Mouse (Mus musculus): ENCODE data around the gene 3110009E18Rik. TPM values are rescaled to one million over a fixed set of nuclear protein-coding genes. Genes with fewer than 3 reads are reported as not detected.

Gene 3110009E18Rik
- polyA plus RNA-seq, 1 experiment from 2014 or later: 12.5 TPM

- ATAC-seq (no peak), DNase-seq (ENCODE audit: low spot score) (peak; percentile 43)
- Histone ChIP-seq H3K36me3 (ENCODE audit: insufficient read depth, low read length) (no peaks in the 10 kb centered on the region), H3K4me3 (ENCODE audit: low read depth, low read length) (no peak overlapping the region), H3K4me1 (ENCODE audit: insufficient read depth, low read depth, low read length) (no peaks in the 10 kb centered on the region), H3K27me3 (replicated peaks; ENCODE audit: insufficient read depth, low read length) (no peaks in the 10 kb centered on the region), H3K9ac (replicated peaks; ENCODE audit: low read depth) (no peak overlapping the region), H3K27ac (ENCODE audit: low read length) (no peak overlapping the region), H3K9me3 (ENCODE audit: low read length) (no peaks in the 10 kb centered on the region), H3K4me2 (replicated peaks; ENCODE audit: low read depth, low read length) (no peak overlapping the region)
- TF ChIP-seq CTCF (IDR thresholded peaks at IDR 0.05): peak; percentile 66
- no peak for TF ChIP-seq EP300 (IDR thresholded peaks at IDR 0.05)
Observed at GRCm38 (mm10) chr1:120154232-120154631, 33.2 kb downstream of the 3110009E18Rik start.

GRCm38 (mm10) chr1:120155325-120155724 lies 34.3 kb downstream of the 3110009E18Rik start:
- TF ChIP-seq EP300 (IDR thresholded peaks at IDR 0.05) (no peak), CTCF (IDR thresholded peaks at IDR 0.05) (peak; percentile 80)
- Histone ChIP-seq H3K27ac (ENCODE audit: low read length) (no peak overlapping the region), H3K9me3 (ENCODE audit: low read length) (no peaks in the 10 kb centered on the region), H3K36me3 (ENCODE audit: insufficient read depth, low read length) (no peaks in the 10 kb centered on the region), H3K4me3 (ENCODE audit: low read depth, low read length) (no peak overlapping the region), H3K9ac (replicated peaks; ENCODE audit: low read depth) (no peak overlapping the region), H3K4me2 (replicated peaks; ENCODE audit: low read depth, low read length) (no peak overlapping the region), H3K27me3 (replicated peaks; ENCODE audit: insufficient read depth, low read length) (no peaks in the 10 kb centered on the region), H3K4me1 (ENCODE audit: insufficient read depth, low read depth, low read length) (no peaks in the 10 kb centered on the region)
- 3% methylated on average over 1 of the region's 1 CpGs for WGBS
- ATAC-seq (no peak), DNase-seq (ENCODE audit: low spot score) (peak; percentile 28)

GRCm38 (mm10) chr1:120158474-120159127 lies 37.6 kb downstream of the 3110009E18Rik start:
- H3K36me3 ChIP-seq (ENCODE audit: insufficient read depth, low read length): no peaks in the 10 kb centered on the region
- TF ChIP-seq EP300 (IDR thresholded peaks at IDR 0.05): no peak
- no peak for TF ChIP-seq CTCF (IDR thresholded peaks at IDR 0.05)
- H3K27ac ChIP-seq (ENCODE audit: low read length): no peak overlapping the region
- 53% methylated on average over 9 of the region's 9 CpGs for WGBS
- H3K9me3 ChIP-seq (ENCODE audit: low read length): no peaks in the 10 kb centered on the region
- H3K4me3 ChIP-seq (ENCODE audit: low read depth, low read length): no peak overlapping the region
- no peak for ATAC-seq
- H3K4me2 ChIP-seq (replicated peaks; ENCODE audit: low read depth, low read length): no peak overlapping the region
- no peaks in the 10 kb centered on the region for H3K27me3 ChIP-seq (replicated peaks; ENCODE audit: insufficient read depth, low read length)
- H3K9ac ChIP-seq (replicated peaks; ENCODE audit: low read depth): no peak overlapping the region
- H3K4me1 ChIP-seq (ENCODE audit: insufficient read depth, low read depth, low read length): no peaks in the 10 kb centered on the region
- no peak for DNase-seq (ENCODE audit: low spot score)

GRCm38 (mm10) chr1:120161502-120161901 lies 40.5 kb downstream of the 3110009E18Rik start:
- DNase-seq (ENCODE audit: low spot score): no peak
- H3K4me3 ChIP-seq (ENCODE audit: low read depth, low read length): no peak overlapping the region
- H3K9me3 ChIP-seq (ENCODE audit: low read length): no peaks in the 10 kb centered on the region
- H3K27me3 ChIP-seq (replicated peaks; ENCODE audit: insufficient read depth, low read length): no peaks in the 10 kb centered on the region
- 91% methylated on average over 5 of the region's 5 CpGs for WGBS
- no peak for ATAC-seq
- H3K36me3 ChIP-seq (ENCODE audit: insufficient read depth, low read length): no peaks in the 10 kb centered on the region
- no peak overlapping the region for H3K27ac ChIP-seq (ENCODE audit: low read length)
- no peak overlapping the region for H3K4me2 ChIP-seq (replicated peaks; ENCODE audit: low read depth, low read length)
- H3K4me1 ChIP-seq (ENCODE audit: insufficient read depth, low read depth, low read length): no peaks in the 10 kb centered on the region
- TF ChIP-seq CTCF (IDR thresholded peaks at IDR 0.05) (no peak), EP300 (IDR thresholded peaks at IDR 0.05) (no peak)
- no peak overlapping the region for H3K9ac ChIP-seq (replicated peaks; ENCODE audit: low read depth)

- Histone ChIP-seq H3K27me3 (replicated peaks; ENCODE audit: insufficient read depth, low read length) (no peaks in the 10 kb centered on the region), H3K36me3 (ENCODE audit: insufficient read depth, low read length) (no peaks in the 10 kb centered on the region), H3K9ac (replicated peaks; ENCODE audit: low read depth) (no peak overlapping the region), H3K9me3 (ENCODE audit: low read length) (no peaks in the 10 kb centered on the region), H3K27ac (ENCODE audit: low read length) (no peak overlapping the region), H3K4me1 (ENCODE audit: insufficient read depth, low read depth, low read length) (no peaks in the 10 kb centered on the region), H3K4me2 (replicated peaks; ENCODE audit: low read depth, low read length) (no peak overlapping the region), H3K4me3 (ENCODE audit: low read depth, low read length) (no peak overlapping the region)
- no peak for TF ChIP-seq CTCF (IDR thresholded peaks at IDR 0.05)
- TF ChIP-seq EP300 (IDR thresholded peaks at IDR 0.05): no peak
- ATAC-seq (no peak), DNase-seq (ENCODE audit: low spot score) (no peak)
- 50% methylated on average over 1 of the region's 1 CpGs for WGBS
Observed at GRCm38 (mm10) chr1:120162616-120163015, 41.6 kb downstream of the 3110009E18Rik start.

- Histone ChIP-seq H3K27me3 (replicated peaks; ENCODE audit: insufficient read depth, low read length) (no peaks in the 10 kb centered on the region), H3K9ac (replicated peaks; ENCODE audit: low read depth) (no peak overlapping the region), H3K4me1 (ENCODE audit: insufficient read depth, low read depth, low read length) (no peaks in the 10 kb centered on the region), H3K9me3 (ENCODE audit: low read length) (no peaks in the 10 kb centered on the region), H3K4me2 (replicated peaks; ENCODE audit: low read depth, low read length) (no peak overlapping the region), H3K4me3 (ENCODE audit: low read depth, low read length) (no peak overlapping the region), H3K27ac (ENCODE audit: low read length) (no peak overlapping the region), H3K36me3 (ENCODE audit: insufficient read depth, low read length) (no peaks in the 10 kb centered on the region)
- 48% methylated on average over 4 of the region's 4 CpGs for WGBS
- ATAC-seq (0 out of 2 replicates have a peak, but pooled peaks have one; percentile 5), DNase-seq (ENCODE audit: low spot score) (no peak)
- TF ChIP-seq CTCF (IDR thresholded peaks at IDR 0.05) (no peak), EP300 (IDR thresholded peaks at IDR 0.05) (no peak)
Observed at GRCm38 (mm10) chr1:120168016-120168415, 47.0 kb downstream of the 3110009E18Rik start.

All from lung, postnatal 0 days (tissue).